Mouse (Mus musculus): Measurements from ENCODE around the gene Ocel1.

Gene Ocel1

DNA sequence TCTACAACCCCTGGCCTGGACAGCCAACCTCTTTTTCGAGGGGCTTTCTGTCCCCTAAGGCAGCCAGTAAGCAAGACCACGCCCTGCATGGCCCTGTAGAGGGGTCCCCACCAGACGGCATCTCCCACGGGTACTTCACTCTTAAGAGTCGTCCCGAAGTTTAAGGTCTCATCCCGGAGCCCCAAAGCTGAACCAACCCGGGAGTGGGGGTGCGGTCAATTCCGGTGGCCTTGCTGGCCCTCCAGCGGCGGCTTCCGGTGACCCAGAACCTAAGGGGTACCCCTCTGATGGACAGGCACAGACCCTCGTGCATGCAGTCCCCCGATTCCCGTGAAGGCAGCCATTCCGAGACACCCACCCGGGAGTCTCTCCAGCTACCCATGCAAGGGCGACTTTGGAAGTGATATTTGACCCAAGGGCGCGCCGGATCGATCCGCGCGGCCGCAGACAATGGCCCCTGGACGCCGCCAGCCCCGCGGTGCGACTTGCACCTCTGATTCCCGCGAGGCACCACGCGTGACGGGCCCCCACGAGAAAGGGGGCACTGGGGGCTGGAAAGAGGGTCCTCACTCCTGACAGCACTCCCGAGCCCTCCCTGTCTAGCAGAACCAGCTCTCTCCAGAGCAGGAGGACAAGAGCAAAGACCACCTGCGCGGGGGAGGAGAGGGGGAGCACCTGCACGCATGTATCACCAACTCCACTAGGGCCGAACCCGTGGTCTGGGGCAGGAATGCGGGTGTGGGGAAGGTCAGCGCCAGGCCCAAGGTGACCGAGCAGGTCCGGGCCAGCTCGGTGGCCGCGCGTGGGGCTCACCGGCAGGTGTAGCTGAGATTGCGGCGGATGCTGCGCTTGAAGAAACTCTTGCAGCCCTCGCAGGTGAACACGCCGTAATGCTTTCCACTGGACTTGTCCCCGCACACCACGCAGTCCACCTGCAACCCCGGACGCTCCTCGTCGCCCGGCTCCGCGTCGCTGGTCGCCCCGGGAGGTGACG is 9.4 kb downstream of the Ocel1 start:
- DNase-seq = peak; percentile 39

DNA sequence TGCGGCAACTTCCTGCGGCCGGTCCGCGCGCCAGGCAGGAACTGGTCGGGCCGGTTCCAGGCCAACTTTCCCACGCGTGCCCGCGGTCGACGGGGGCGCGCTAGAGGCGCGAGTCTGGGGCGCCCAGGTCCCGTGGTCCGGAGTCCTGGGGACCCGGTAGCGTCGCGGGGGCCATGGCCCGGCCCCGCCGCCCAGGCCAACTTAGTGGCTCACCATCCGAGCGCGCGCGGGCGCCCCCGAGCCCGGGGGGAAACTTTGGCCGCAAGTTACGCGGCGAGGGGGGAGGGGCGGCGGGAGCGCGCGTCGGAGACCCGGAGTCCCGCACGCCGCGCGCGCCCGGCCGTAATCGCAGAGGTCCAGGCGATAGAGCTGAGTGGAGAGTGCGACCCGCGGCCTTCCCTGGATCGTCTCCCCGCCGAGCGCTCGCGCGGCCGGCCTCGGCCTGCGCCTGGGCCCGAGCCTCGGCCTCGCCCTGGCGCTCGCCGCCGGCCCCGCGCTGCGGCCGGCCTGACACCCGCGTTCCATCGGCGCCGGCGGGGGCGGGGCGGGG is 10.4 kb downstream of the Ocel1 start, which contains the start of gene Nr2f6:
Gene Nr2f6, minus strand, starts transcription at position 540 of the 550 bp plus-strand sequence.
- peak; percentile 80 for DNase-seq

DNA sequence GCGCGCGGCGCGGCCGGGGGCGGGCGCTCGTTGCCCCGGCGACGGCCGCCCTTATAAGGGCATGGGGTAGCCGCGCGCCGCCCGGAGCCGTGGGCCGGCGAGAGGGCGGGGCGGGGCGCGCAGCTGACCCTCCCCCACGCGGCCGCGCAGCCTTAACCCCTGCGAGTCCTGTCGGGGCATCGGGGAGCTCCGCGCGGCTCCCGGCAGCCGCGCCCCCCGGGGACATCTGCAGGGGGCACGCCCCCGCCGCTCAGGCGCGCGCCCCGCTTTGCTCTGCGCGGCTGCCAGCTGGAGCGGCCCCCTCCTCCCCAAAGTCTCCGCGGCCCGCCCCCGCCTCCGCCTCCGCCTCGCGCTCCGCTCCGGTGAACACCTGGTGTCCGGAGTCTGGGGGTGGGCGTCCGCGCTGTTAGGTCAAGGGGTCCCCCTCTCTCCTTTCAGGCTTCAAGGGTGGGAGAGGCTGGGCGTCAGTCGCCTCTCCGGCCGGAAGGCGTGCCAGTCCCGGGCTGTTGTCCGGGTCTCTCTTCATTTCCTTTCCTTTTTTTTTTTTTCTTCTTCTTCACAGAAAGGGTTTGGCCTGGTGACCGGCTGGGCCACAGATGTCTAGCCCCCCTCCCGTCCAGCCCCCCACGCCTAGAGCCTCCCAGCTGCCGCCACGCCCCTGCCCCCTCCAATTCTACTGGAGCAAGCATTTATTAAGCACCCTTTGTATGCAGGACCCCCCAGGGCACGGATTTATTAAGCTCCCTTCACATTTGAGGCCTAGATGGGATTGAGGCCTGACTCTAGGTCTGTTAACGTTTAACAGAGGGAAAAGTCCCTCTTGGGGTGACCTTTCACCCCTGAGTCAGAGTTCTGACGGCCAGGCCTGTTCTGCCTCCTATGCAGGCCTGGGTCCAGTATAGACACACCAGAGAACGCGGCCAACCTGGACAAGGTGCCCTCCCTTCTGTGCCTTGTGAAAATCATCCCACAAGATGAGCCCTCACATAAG is 11.2 kb downstream of the Ocel1 start:
- peak; percentile 92 for DNase-seq

DNA sequence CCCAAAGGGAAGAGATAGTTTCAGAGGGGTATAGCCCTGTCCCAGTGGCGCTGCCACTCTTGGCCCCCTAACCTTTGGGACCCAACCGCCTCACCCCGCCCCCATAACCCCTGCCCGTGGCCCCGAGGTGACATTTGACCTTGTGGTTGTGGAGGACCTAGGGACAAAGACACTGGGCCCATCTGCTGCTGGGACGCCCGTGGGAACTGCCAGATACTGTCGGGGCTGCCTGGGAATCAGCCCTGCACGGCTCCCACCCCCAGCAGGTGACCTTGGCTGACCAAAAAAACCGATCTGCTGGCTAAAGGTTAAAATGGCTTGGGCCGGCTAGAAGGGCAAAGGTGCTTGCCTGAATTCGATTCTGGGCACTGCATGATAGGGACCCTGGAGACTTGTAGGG is 12.3 kb downstream of the Ocel1 start:
- DNase-seq = no peak

DNA sequence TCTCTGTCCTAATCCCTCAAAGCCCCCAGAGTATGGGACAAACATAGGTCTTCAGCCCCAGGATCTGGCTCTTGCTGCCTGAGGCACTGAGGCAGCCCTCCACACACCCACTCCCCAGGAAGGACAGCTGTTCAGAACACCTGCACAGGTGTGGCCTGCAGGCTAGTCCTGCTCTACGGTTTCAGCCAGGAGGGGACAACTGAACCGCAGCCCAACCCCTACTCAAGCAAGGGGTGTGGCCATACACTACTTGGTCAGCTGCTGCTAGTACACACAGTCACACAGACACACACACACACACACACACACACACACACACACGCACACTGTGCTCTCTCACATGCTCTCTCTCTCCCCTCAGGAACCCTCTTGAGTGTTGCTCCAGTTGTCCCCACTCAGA is 12.8 kb downstream of the Ocel1 start:
- DNase-seq = peak; percentile 75

DNA sequence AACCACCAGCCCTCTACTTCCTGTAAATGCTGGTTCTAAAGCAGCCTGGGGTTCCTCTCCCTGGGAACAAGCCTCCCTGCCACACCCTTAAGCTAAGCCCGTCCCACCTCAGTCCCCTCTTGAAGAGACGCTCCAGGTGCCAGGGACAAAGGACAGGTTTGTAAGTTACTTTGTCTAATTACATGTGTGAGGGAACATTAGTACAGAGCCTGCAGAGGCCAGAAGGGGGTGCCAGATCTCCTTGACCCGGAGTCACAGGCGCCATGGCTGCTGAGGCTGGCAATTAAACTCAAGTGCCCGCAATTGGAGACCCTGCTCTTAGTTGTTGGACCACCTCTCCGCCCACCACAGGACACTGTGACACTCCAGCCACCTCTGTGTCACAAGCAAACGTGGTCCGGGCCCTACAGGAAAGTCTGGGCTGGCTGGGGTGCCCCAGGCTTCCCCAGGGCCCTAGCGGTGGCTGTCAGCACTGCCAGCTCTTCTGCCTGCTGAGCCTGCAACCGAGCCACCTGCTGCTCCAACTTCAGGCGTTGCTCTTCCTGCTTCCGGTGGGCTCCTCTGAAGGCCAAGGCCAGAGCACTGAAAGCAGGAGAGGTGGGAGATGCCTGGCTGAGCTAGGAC is 14.2 kb downstream of the Ocel1 start:
- DNase-seq = no peak

DNA sequence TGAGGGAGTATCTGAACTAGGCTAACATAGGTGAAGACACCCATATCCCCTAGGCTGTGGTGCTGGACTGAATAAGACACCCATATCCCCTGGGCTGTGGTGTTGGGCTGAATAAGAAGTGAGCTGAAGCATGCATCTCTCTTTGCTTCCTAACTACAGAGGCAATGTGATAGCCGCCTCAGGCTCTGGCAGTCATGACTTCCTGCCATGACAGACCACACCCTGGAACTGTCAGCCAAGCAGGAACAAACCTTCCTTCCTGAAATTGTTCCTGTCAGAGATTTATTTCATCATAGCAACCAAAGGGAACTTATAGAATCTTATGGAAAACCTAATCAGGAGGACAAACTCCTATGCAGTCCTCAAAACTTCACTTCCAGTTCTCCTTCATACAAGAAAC is 17.2 kb downstream of the Ocel1 start:
- peak; percentile 65 for DNase-seq

DNA sequence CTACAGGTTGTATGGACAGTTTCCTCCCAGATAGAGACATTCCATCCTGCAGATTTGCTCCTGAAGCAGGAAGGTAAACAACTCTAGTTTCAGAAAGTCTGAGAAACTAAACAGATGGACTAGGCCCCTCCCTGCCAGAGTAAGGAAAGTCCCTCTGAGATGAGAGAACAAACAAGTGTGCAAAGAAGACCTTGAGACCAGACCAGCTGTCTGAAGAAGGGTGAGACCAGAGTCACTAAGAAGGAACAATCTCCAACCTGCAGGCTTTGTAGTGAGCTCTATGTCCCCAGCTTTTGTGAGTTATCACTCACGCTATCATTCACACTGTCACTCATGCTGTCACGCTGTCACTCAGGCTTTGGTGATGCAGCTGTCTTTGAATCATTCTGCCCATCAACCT is 20.6 kb downstream of the Ocel1 start:
- DNase-seq = no peak

DNA sequence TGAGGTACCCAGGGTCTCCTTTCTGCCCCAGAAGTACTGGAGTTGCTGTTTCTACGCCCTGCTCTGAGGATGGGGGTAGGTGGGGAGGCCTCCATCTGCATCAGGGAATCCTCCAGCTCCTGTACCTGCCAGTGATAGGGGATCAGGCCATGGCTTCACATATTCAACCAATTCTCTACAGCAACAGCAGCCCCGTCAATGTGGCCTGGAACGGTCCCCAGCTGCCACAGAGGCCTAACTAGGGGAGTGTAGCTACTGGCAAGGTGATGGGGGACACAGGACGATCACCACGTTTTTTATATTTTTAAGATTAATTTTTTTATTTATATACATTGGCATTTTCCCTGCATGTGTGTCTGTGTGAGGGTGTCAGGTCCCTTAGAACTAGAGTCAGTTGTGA is 21.3 kb downstream of the Ocel1 start:
- DNase-seq = no peak

DNA sequence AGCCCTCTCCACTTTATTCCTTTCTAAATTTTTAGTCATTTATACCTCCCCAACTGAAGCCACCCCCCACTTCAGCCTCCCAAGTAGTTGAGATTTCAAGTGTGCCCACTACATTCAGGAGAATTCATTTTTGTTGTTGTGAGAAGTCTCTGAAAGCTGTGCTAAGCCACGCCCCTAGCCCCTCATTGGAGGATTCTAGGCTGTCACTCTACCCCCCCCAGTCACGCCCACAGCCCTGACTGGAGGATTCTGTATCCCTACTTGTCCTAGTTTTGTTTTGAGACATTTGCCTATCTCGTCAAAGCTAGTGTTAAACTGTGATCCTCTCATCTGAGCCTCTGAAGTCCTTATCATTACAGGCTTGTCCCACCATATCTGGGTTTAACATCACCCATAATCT is 21.8 kb downstream of the Ocel1 start:
- DNase-seq = peak; percentile 82

DNA sequence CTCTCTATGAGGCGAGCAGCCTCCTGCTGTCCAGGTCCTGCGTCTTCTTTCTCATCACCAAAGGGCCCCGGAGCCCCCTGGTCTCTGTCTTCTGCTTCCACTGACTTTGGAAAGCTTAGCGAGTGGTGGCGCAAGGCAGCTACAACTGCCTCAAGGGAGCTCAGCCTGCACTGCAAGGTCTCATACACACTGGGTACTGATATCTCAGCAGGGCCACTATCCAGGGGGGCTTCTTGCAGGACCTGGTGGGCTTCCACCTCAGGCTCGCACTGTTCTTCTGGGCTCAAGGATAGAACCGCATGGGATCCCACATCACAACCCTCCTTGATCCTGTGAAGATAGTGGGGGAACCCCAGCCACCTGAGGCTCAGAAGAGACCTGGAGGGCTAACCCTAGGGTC is 23.4 kb downstream of the Ocel1 start:
- DNase-seq = no peak

DNA sequence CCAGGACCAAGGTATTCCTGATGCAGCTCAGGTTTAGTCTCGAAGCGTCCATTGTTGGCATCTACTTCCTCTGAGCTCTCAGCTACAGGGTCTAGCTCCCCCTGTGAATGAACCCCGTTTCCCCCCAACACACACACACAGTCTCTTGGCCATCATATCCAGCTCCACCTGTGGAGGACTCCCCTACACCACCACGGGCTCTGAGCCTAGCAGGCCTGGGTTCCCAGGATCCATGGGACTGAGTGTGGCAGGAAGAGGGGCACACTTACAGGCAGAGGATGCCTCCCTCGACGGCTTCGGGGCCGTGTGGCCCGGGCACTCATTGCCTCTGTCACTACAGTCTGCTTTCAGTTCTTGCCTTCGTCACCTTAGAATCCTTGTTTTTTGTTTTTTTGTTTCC is 24.0 kb downstream of the Ocel1 start:
- DNase-seq = no peak

DNA sequence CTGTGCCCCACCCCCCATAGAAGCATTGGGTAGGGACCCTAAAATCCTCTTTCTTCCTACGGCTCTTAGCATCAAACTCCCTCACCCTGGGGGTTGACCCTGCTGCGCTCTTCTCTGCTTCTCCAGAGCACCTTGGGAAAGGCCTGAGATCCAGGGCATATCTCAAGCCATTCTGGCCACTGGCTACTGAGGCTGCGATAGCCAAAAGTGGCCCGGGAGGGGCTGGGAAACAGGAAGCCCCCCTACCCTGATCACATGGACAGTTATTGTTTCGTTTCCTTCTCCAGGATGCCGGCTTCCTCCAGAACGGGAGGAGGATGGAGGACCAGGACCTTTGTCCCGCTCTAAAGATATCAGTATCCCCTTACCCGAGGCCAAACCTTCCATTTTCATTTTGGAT is 24.5 kb downstream of the Ocel1 start, which contains the start of gene Ushbp1:
Gene Ushbp1, minus strand, starts transcription at position 174 of the 400 bp plus-strand sequence.
- peak; percentile 74 for DNase-seq

DNA sequence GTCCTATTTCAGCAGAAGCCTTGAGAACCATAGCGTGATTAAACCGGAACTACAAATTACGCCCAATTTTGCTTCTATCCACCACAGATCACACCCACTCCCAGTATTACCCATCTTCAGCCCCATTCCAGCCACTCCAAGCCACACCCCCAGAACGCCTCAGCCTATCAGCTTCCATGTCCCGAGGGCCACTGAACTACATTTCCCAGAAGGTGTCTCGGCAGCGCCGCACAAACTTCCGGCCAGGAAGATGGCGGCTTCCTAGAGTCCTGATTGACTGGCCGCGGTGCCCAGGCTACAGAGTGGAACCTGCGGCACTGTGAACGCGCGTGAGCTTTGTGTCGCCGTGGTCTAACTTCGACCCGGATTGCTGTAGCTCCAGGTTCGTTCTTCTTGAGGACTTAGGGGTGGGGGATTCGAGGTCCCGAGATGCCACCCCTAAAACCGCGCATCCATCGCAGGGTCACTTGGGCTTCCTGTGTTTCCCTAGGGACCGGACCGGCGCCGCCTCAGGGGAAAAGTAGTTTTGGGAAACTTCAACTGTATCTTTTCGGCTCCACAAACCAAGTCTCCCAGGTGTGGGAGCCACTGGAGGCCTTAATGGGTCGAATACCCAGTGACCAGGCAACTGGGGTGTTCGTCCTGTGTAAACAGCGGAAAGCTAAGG is 25.7 kb downstream of the Ocel1 start, which contains the start of gene Babam1:
Gene Babam1, plus strand, starts transcription at position 223 of the 667 bp plus-strand sequence.
- peak; percentile 98 for DNase-seq

DNA sequence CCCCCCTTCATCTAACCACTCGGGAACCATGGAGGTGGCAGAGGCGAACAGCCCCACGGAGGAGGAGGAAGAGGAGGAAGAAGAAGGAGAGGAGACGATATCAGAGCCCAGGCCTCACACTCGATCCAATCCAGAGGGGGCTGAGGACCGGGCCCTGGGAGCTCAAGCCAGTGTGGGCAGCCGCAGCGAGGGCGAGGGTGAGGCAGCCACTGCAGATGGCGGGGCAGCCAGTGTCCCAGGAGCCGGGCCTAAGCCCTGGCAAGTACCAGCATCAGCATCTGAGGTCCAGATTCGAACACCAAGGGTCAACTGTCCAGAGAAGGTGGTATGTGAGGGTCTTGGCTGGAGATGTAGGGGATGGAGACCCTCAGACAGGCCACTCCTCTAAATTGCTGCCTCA is 26.6 kb downstream of the Ocel1 start:
- DNase-seq = no peak

DNA sequence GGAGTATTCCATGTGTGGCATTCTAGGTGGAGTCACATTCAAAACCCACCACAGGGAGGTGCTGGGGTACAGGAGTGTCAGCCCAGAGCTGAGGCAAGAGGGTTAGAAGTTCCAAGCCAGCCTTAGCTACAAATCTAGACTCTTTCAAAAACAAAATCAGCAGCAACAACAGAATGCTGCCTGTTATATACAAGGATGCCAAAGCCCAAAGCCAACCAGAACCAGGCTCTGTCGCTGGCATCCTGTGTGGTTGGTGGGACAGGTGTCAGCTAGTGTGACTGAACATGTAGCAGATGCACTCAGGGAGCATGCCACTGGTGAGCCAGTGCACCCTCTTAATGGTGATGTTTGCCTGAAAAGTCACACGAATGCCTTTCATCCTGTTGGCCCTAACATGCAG is 29.7 kb downstream of the Ocel1 start:
- DNase-seq = no peak

DNA sequence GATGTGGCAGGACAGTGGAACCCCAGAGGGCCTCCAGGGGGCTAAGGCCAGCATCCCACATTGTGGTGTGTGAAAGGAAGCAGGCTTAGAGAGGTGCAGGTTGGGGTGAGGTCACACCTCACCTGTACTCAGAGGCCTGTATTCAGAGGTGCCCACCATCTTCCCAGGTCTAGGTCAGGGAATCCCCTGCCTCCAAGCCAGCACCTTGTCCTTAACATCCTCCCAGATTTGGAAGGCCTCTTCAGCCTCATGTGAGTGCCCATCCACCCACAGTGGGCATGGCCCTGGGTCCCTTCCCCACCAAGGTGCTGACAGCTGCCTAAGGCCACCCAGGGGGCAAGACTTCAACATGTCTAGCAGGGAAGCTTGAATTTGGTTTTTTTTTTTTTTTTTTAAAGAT is 30.4 kb downstream of the Ocel1 start:
- DNase-seq = no peak

DNA sequence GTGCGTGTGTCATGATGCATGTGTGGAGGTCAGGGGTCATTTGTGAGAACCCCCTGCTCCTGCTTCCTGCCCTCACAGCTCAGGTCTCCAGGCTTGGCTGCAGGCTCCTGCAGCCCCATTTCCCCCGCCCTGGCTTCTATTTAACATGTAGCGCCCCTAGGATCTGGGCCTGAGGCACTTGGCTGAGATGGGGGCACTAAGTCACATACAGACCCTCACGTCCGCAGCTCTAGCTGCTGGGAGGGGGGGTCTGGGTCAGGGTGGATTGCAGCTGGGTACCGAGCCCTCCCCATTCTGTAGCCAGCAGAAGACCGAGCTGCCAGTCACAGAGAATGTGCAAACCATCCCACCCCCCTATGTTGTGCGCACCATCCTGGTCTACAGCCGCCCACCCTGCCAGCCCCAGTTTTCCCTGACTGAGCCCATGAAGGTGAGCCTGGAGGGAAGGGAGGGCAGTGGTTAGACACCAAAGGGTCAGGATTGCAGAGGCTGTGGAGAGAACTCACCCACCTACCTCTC is 31.4 kb downstream of the Ocel1 start:
- no peak for DNase-seq

DNA sequence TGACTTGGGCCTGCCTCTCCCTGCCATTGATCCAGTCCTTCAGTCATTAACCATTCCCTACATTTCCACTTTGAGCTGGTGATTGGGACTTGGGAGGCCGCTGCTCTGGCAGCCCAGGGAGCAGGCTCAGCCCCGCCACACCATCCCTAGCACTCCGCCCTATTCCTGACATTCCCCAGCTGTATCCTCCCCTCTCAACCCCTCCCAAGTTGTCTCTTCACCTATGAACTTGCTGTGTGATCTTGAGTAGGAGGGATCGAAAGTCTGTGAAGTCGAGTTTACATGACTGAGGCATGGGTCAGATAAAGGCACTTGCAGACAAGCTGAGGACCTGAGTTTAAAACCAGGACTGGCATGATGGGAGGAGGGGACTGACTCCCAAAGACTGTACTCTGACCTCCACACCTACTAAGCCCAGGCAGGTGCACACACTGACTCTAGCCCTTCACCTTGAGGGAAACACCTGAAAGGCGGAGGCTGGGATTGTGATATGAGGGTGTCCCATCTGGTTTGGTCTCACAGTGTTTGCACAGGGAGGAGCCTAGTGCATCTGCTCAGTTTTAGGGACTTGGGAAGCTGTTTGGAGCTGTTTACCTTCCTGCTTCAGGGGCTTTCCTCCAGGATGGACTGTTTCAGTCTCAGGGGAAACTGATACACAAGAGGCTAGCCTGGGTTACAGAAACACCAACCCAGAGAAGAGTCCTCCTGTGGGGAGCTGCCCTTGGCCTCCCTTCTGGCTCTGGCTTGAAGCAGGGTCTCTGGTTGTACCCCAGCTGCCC is 32.2 kb downstream of the Ocel1 start:
- DNase-seq = no peak

DNA sequence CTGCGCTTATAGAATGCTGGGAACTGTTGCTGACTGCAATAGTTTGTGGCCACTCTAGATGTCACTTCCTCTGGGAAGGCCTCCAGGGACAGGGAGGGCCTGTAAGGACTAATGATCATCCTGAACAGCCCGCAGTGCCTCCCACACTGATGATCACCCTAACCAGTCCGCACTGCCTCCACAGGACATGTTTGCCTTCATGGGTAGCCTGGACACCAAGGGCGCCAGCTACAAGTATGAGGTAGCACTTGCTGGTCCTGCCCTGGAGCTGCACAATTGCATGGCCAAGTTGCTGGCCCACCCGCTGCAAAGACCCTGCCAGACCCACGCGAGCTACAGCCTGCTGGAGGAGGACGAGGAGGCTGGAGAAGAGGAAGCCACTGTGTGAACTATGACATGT is 32.9 kb downstream of the Ocel1 start:
- no peak for DNase-seq

DNA sequence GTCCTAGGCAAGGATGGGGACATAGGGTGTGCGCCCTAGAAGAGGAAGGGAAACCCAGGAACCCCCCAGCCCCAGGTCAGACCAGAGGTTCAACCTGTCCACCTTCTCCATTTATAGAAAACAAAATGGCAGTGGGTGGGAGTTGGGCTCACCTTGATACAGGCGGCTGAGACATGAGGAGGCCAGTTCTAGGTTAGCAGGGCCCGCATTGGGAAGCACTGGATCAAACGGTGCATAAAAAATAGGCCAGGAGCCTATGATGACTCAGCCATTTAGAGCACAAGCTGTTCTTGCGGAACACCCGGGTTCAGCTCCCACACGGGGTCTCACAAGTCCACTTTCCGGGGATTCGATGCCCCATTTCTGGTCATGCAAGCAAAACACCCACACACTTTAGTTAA is 33.9 kb downstream of the Ocel1 start:
- no peak for DNase-seq
